Mouse (Mus musculus) limb, embryonic 11.5 days (tissue): Measurements from ENCODE around the gene Cyp2b13. TPM values are rescaled to one million over a fixed set of nuclear protein-coding genes. Genes with fewer than 3 reads are reported as not detected.
"Not testable (repeated sequence)": the region's sequence is repeated elsewhere in the genome, so short reads cannot be mapped to it uniquely, and the experiment has no call there.

Experiments used
- ATAC-seq: fragments of 200-750 bp; cut with Nextera tagmentation; 2 replicates; pipeline ENCODE4 v1.8.0; 2017; ENCODE audit warnings: low read depth; ENCODE audit not compliant: insufficient number of reproducible peaks, low FRiP score, low TSS enrichment
- DNase-seq: peaks from one replicate; pipeline ENCODE4 v3.0.0-alpha.2; 2015; ENCODE audit warnings: low spot score
- H3K27ac ChIP-seq: fragments of 300-500 bp; sonication (generic); replicated peaks from 2 replicates; pipeline ENCODE4 v1.5.1; 2014; ENCODE audit warnings: low read depth, mild to moderate bottlenecking, low read length
- H3K27me3 ChIP-seq: fragments of 300-500 bp; sonication (generic); 2 replicates; pipeline ENCODE4 v1.6.1; 2014; ENCODE audit warnings: mild to moderate bottlenecking, low read length, mixed read lengths; ENCODE audit not compliant: control insufficient read depth, insufficient read depth
- H3K36me3 ChIP-seq: fragments of 300-500 bp; sonication (generic); 2 replicates; pipeline ENCODE4 v1.6.1; 2014; ENCODE audit warnings: mild to moderate bottlenecking, low read length, moderate library complexity, mixed read lengths; ENCODE audit not compliant: control insufficient read depth, insufficient read depth
- H3K4me1 ChIP-seq: fragments of 300-500 bp; sonication (generic); 2 replicates; pipeline ENCODE4 v1.6.1; 2014; ENCODE audit warnings: low read length, mixed read lengths; ENCODE audit not compliant: control insufficient read depth, insufficient read depth
- H3K4me2 ChIP-seq: fragments of 300-500 bp; sonication (generic); 2 replicates; pipeline ENCODE4 v1.6.1; 2014; ENCODE audit warnings: low read depth, mild to moderate bottlenecking, moderate library complexity; ENCODE audit not compliant: severe bottlenecking
- H3K4me3 ChIP-seq: fragments of 300-500 bp; sonication (generic); 2 replicates; pipeline ENCODE4 v1.5.1; 2014; ENCODE audit warnings: low read depth, low read length
- H3K9ac ChIP-seq: fragments of 300-500 bp; sonication (generic); 2 replicates; pipeline ENCODE4 v1.6.1; 2014; ENCODE audit warnings: mild to moderate bottlenecking, low read length
- H3K9me3 ChIP-seq: fragments of 300-500 bp; sonication (generic); 2 replicates; pipeline ENCODE4 v1.6.1; 2016; ENCODE audit warnings: low read length; ENCODE audit not compliant: control insufficient read depth
- WGBS: fragments of 180-500 bp; shearing (Covaris S2); extraction: QIAGEN DNeasy Blood & Tissue Kit; methylation state at CpG from one replicate; pipeline ENCODE4 v1.1.7; 2014; 5-methylcytosine and 5-hydroxymethylcytosine counted together
- polyA plus RNA-seq: library from polyadenylated mRNA; unstranded; fragments of >200 nt; fragmentation: Nextera tagmentation; extraction: Ambion mirVana; gene quantifications from 2 replicates; pipeline ENCODE4 v1.2.1, GENCODE M21; 2014

Cyp2b13 gene
- polyA plus RNA-seq, 1 experiment from 2014 or later = not detected

- not testable (repeated sequence) for H3K4me3 ChIP-seq
These were observed 82.4 kb downstream of the Cyp2b13 start for GRCm38 (mm10) chr7:26143657-26144056.

More at GRCm38 (mm10) chr7:26143657-26144056, 82.4 kb downstream of the Cyp2b13 start:
- not testable (repeated sequence) for H3K27me3 ChIP-seq, H3K9ac ChIP-seq, DNase-seq, ATAC-seq, H3K4me1 ChIP-seq, H3K27ac ChIP-seq, H3K36me3 ChIP-seq, H3K4me2 ChIP-seq, H3K9me3 ChIP-seq
- WGBS = 80% methylated on average over 1 of the region's 3 CpGs

Other genes starting within 250 kb of the Cyp2b13 start
- 1.6 and 1.9 TPM in 2 replicates for gene Cyp2s1, start 244.6 kb upstream of the Cyp2b13 start, polyA plus RNA-seq
- gene Cyp2b10, start 163.9 kb upstream of the Cyp2b13 start, polyA plus RNA-seq = not detected in 2 replicates
- not detected in 2 replicates for gene Cyp2b9, start 111.9 kb downstream of the Cyp2b13 start, polyA plus RNA-seq
- gene Vmn1r184, start 198.8 kb downstream of the Cyp2b13 start, polyA plus RNA-seq = not detected in 2 replicates
- gene Cyp2a4, start 245.7 kb downstream of the Cyp2b13 start, polyA plus RNA-seq = not detected in 2 replicates